Mouse (Mus musculus): Measurements from ENCODE around the gene Gm20767. TPM values are rescaled to one million over a fixed set of nuclear protein-coding genes. Genes with fewer than 3 reads are reported as not detected.
"Not testable (repeated sequence)": the region's sequence is repeated elsewhere in the genome, so short reads cannot be mapped to it uniquely, and the experiment has no call there.

The Gm20767 gene
- not detected for total RNA-seq (2021)
- long read RNA-seq, experiment 1 = 0 reads
- long read RNA-seq, experiment 2 = 0 reads

DNA sequence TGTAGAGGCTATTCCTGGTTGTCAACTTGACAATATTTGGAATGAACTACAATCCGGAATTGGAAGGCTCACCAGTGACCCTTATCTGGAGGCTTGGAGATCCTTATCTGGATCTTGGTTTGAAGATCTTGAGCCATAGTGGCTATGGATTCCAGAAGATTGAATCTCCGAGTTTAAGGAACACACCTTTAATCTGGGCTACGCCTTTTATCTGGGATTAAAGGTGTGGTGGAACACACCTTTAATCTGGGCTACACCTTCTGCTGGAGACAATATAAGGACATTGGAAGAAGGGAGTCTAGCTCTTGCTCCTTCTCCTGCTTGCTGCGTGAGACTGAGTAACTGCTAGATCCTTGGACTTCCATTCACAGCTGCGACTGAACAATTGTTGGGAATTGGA is at the start of gene Gm20767:
Gm20767 (plus strand) TSS at position 301 of the 400 bp plus-strand sequence.
- DNase-seq (ENCODE audit: low spot score in 2 of 2) = not testable (repeated sequence)

DNA sequence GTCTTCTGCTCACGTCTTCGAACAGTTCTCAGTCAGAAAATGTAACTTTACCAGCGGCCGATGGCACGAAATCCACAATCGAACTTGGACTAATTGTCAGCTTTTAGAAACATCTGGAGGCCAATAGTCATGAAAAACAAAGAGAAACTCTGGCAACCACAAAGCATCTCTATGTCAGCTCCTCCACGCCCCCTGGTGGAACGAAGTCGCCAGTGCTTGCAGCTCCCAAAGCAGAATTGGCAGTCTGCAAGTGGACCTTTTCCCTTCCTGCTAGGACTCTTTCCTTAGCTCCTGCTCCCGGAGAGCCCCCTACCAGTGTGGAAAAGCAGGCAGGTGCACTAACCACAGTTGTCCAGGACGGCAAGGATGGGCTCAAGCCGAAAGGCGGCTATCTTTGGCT is 47.1 kb upstream of the Gm20767 start:
- DNase-seq (ENCODE audit: low spot score in 2 of 2) = not testable (repeated sequence)

DNA sequence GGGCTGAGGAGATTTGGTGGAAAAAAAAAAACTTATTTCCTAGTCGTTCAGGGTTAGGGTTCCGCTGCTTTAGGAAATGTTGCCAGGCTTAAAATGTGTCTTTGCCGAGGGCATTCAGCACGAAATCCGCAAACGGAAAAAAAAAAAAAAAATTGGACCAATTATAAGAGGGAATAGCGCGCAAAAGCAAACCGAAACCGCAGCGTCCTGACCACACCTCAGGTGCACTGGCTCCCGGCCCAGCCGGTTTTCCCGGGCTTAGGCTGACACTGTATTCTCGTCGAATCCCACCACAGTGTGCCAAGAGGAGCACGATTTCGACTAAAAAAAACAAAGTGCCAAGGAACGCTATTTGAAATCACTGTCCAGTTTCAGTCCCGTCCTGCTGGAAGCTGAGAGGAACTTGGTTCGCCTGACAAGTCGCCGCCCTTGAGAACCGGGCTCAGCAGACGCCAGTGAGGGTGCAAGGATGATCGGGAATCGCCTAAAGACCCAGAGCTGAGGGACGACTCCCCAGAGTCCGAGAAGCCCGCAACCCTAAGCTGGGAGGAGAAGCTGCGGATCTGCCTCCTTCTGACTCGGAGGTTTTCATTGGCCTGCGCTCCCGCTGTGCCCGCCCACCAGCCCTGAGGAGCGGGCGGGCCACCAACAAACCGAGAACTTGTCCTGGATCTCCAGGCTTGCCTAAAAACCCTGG is 43.7 kb upstream of the Gm20767 start:
- not testable (repeated sequence) for DNase-seq (ENCODE audit: low spot score in 2 of 2)

DNA sequence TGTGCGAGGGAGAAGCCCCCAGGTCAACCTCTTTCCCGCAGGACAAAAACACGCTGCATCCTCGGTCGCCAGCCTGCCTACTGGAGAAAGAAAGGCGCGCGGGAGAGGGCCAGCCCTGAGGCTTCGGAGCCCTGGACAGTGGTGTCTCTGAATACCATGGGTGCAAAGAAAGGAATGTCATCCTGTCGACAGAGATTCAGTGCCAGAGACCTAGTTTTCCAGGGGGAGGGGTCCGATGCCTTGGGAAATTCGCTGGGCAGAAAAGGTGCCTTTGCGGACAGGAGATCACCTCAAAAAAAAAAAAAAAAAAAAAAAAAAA is 43.1 kb upstream of the Gm20767 start:
- not testable (repeated sequence) for DNase-seq (ENCODE audit: low spot score in 2 of 2)

DNA sequence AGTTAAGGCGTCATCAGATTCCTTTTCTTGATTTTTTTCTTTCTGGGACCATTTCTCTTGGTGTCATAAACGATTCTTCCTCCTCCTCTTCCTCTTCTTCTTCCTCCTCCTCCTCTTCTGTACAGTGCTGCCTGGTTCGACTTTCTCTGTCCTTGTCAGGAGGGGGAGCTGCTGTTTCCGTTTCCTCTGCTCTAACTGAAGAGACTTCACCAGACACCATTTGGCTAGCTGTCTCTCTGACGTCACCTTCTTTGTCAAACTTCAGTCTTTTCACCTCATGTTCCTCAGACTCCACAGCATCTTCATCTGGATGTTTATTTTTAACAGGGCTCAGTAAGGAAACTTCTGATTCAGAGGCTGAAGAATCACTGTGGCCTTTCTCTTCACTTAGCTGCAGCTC is 40.7 kb upstream of the Gm20767 start:
- not testable (repeated sequence) for DNase-seq (ENCODE audit: low spot score in 2 of 2)

DNA sequence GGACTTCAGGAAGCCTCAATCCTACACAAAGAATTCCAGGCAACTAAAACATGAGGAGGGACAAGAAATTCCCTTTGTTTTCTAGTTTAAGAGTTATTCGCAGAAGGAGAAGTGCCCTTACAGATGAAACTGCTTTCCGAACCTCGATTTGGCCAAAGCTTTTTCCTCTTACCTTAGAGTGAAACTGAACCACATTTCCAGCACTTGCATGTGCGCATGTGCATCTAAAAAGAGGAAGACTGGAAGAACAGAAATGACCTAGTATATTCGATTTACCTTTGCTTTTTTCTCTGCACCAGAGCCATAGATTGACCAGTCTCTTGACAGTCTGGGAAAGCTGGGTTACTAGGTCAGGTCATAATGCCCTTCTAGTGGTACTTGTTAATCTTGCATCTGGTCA is 33.5 kb upstream of the Gm20767 start:
- DNase-seq (ENCODE audit: low spot score in 2 of 2) = not testable (repeated sequence)

DNA sequence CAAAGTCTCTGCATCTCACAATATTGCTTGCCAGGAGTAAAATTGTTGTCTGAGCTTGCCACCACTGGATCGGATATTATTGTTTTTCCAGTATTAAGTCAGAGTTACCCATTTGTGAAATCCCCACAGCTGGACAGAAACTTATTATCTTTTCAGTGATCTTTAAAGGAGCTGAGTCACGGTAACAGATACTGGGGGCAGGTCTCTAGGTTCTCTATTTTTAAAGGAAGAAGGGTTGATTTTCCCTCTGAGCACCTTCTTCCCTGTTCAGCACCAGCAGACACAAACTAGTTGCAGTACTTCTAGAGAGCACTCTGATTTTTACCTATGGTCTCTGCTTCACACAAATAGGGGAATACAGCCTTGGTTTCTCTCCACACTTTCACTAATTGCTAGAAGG is 33.0 kb upstream of the Gm20767 start:
- DNase-seq (ENCODE audit: low spot score in 2 of 2) = not testable (repeated sequence)

DNA sequence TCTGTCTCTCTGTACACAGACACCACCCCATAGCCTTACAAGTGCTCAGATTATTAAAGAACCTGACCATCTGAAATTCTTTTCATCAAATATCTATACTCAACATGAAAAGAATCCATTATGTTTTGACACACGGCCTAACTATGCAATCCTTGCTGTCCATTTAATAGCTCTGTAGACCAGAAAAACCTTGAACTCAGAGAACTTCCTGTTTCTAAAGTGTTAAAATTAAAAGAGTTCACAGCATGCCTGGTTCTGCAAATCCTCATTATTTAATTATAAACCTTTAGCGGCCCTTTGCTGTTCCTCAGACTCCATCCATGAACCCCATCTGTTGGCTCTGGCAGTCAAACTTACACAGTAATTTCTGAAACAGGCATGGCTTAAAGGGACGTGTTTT is 2.3 kb downstream of the Gm20767 start:
- not testable (repeated sequence) for DNase-seq (ENCODE audit: low spot score in 2 of 2)

DNA sequence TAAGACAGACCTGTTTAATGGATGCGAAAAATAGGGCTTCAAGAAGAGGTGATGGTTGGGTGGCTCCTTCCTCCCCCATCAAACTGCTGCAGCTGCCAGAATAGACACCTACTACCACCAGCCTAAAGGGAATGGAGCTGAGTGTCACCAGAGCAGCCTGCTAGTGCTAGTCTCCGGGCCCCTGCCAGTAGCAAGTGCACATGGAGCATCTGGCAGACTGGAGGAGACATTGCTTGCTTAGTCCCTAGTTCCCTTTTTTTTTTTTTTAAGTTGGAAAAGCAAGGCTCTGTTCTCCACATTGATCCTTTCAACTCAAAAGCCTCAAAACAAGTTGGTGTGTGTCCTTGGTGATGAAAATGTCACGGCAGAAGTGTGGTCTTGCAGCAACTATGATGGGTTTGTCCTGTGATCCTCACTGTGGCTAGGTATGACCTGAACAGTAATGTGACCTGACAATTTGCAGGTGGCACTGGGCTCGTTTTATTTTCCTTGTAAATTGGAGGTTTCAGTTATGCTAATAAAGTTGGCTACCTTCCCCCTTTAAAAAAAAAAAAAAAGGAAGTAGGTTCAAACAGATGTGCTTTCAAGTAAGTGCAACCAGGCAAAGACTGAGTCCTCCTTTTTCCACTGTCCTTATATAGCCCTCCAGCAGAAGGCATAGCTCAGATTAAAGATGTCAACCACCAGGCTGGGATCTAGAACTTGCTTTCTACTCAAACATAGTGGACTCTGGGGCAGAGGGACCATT is 9.8 kb downstream of the Gm20767 start:
- DNase-seq (ENCODE audit: low spot score in 2 of 2) = not testable (repeated sequence)

DNA sequence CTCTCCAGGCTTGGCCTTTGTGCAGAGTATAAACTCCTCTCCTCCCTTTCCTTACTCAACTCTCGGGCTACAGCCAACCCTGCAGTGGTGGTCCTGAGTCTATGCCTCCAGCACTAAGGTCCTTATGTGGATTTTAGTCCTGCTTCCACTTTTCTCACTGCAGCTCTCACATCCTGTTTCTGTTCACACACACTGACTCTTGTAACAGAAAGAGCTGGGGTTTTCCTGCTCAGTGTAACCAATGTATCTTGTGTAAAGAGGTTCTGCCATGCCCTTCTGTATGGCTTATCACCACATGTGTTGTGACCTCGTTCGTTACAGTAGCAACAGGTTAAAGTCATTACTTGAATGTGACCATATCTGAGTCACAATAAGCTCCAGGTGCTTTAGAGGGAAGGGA is 10.5 kb downstream of the Gm20767 start:
- not testable (repeated sequence) for DNase-seq (ENCODE audit: low spot score in 2 of 2)

DNA sequence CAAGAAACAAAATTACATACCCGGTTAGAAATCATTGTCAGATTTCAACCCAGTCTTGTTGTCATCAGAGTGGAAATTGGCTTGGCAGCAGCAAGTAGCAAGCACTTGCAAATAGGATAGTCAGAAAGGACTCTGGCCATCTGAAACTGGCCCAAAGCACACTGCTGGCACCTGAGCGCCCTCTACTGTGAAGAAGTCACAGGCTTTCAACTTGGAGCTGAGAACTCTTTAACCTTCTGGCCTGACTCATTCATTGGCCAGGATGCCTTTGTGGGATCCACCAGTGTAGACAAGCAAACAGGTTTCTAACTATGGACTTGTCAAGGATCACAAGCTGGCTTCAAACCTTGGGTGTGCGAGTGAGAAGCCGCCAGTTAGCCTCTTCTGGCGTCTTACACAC is 28.3 kb downstream of the Gm20767 start:
- peak in 1 of 2 experiments; percentile 4 for DNase-seq (ENCODE audit: low spot score in 2 of 2)

DNA sequence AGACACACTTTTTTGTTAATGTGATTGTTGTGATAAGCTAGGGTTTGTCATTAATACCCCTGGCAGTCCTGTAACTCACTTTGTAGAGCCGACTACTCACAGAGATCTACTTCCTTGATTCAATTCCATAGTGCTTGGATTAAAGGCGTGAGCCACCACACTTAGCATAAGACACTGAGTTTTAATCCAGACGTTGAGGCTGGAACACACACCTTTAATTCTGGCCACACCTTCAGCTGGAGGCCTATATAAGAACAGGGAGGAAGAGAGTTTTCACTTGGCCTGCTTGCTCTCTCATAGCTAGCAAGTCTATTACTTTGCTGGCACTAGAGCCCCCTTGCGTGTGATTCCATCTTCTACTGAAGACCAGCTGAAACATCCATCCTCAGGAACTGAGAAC is 32.1 kb downstream of the Gm20767 start, which contains the start of gene Gm21818:
Gm21818 (plus strand) TSS at position 301 of the 400 bp plus-strand sequence.
- not testable (repeated sequence) for DNase-seq (ENCODE audit: low spot score in 2 of 2)

DNA sequence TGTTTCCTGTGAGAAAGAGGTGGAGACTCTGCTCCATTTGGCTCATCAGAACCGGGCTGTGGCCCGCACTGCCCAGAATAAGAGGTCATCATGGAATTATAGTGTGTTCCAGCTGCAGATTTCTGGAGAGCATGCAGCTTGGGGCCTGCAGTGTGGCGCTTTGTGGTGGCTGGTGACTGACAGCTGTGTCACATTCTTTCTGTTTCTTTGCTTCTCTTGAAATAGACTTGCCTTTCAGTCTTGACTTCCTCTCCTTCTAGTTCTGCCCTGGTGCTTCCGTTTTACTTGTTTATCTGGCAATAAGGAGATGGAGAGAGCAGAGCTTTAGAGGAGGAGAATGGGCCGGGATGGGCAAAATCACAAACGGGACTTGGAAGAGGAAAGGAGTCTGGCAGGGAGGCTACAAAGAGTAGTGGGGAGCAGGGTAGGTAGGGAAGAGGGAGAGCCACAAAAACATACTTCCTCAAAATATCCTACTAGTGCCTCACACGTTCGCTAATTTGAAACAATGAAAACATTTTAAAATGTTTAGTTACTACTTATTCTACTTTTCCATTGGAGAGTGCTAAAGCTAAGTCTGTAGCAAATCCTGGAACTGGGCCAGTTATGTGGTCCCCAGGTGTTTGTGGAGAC is 56.3 kb downstream of the Gm20767 start:
- DNase-seq (ENCODE audit: low spot score in 2 of 2) = not testable (repeated sequence)

Other genes with a start within 250 kb of the Gm20767 start
- gene Tcstv1, start 245.5 kb upstream of the Gm20767 start, total RNA-seq (2021) = not detected
- not detected for gene Gm21761, start 211.0 kb upstream of the Gm20767 start, total RNA-seq (2021)
- gene B020031M17Rik, start 189.4 kb upstream of the Gm20767 start, total RNA-seq (2021) = not detected
- gene Gm36079, start 113.2 kb upstream of the Gm20767 start, total RNA-seq (2021) = not detected
- gene Gm21188, start 88.1 kb upstream of the Gm20767 start, total RNA-seq (2021) = not detected
- gene Gm21818, start 32.2 kb downstream of the Gm20767 start, total RNA-seq (2021) = not detected
- gene Gm21762, start 75.7 kb downstream of the Gm20767 start, total RNA-seq (2021) = not detected
- not detected for gene Gm21731, start 98.9 kb downstream of the Gm20767 start, total RNA-seq (2021)
- not detected for gene AF067061, start 122.9 kb downstream of the Gm20767 start, total RNA-seq (2021)
- not detected for gene BC147527, start 160.1 kb downstream of the Gm20767 start, total RNA-seq (2021)
- not detected for gene Tcstv3, start 176.6 kb downstream of the Gm20767 start, total RNA-seq (2021)

All from layer of hippocampus, postnatal 14 days (tissue).